Mouse (Mus musculus): ENCODE data around the gene Plekhg5. TPM values are rescaled to one million over a fixed set of nuclear protein-coding genes. Genes with fewer than 3 reads are reported as not detected.
A peak's percentile ranks its signal among the peaks of the same experiment; 100 is the strongest.

Plekhg5 gene
- polyA plus RNA-seq, 1 experiment from 2014 or later: 21.3 TPM

DNA sequence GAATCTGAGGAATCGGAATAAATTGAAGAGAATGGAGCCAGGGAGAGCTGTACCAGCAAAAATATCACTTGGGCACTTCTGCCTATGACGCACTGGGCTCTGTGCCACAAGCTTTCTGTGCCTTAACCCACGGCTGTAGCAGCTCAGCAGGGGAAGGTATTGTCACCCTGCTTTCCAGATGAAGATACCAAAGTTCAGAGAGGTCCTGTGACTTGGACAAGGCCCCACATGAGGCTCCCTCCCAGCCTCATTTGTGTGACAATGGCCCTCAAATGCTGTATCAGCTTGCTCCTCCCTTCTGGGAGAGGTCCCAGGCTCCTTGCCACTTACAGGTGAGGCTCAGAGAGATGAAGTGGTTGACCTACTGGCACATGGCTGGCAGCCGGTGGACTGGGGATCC lies 15.8 kb downstream of the Plekhg5 start:
- WGBS: 35% methylated on average over 4 of the region's 4 CpGs
- H3K9ac ChIP-seq: peak overlapping the region; percentile 15; the same call in 1 of the 2 replicates
- 0 out of 2 replicates have a peak overlapping the region, but pooled peaks have one; percentile 18 for H3K27ac ChIP-seq (replicated peaks)
- no peaks in the 10 kb centered on the region for H3K9me3 ChIP-seq (replicated peaks)
- H3K27me3 ChIP-seq: no peaks in the 10 kb centered on the region
- no peaks in the 10 kb centered on the region for H3K36me3 ChIP-seq
- peak overlapping the region; percentile 85 for H3K4me3 ChIP-seq (replicated peaks)
- H3K4me1 ChIP-seq: peaks cover 45% of the 10 kb centered on the region
- H3K4me2 ChIP-seq (replicated peaks): peak overlapping the region; percentile 86
- ATAC-seq (ENCODE audit: insufficient number of reproducible peaks, low FRiP score, low TSS enrichment, low read depth): no peak

DNA sequence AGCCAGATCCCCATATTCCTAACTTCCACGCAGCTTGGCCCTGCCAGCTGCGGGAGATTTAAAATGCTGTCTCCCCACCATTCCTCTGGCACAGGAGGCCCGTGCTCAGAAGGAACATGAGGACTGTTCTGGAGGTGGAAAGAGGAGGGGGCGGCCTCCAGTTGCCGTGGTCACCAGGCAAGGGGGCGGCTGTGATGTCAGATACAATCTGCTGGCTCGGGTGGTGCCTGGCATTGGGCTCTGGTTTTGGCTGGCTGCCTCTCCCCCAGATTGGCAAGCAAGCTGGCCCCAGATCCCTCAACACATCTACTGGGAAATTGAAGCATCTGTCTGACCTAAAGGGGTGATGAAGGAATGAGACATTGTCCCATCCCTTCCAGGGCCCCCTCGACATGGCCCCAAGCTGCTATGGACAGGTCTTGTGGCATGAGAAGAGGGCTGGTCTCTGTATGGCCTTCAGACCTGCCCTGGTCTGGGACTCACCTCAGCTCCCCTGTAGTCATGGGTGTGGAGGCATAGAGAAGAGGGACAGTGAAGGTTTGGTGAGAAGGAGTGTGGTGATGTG lies 16.3 kb downstream of the Plekhg5 start:
- 0 out of 2 replicates have a peak overlapping the region, but pooled peaks have one; percentile 18 for H3K27ac ChIP-seq (replicated peaks)
- peaks cover 47% of the 10 kb centered on the region for H3K4me1 ChIP-seq
- H3K36me3 ChIP-seq: no peaks in the 10 kb centered on the region
- H3K9me3 ChIP-seq (replicated peaks): no peaks in the 10 kb centered on the region
- peak overlapping the region; percentile 85; the same call in 1 of the 2 replicates for H3K4me3 ChIP-seq (replicated peaks)
- peak overlapping the region; percentile 15; the same call in 1 of the 2 replicates for H3K9ac ChIP-seq
- no peak for ATAC-seq (ENCODE audit: insufficient number of reproducible peaks, low FRiP score, low TSS enrichment, low read depth)
- H3K27me3 ChIP-seq: no peaks in the 10 kb centered on the region
- H3K4me2 ChIP-seq (replicated peaks): peak overlapping the region; percentile 86
- WGBS: 42% methylated on average over 8 of the region's 8 CpGs

DNA sequence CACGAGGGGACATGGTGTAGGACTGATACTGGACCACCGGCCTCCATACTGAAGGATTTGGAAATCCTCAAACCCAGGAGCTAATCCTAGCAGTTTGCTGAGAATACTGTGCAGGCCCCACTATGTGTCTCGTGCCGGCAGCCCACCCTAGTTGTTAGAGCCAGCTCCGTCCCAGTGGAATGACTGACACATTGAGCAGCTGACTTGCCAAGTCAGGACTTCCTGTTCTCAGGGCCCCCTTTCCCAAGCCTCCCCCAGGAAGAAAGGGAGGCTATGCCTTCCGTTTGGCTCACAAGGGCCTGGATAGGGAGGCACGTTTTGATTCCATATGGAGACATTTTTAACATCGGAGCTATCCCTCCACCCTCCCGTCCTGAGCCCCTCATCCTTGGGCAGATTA lies 17.9 kb downstream of the Plekhg5 start:
- Histone ChIP-seq H3K4me3 (replicated peaks) (no peak overlapping the region), H3K9ac (no peak overlapping the region), H3K36me3 (0 out of 2 replicates have a peak, but pooled peaks cover 5% of the 10 kb centered on the region), H3K27ac (replicated peaks) (no peak overlapping the region), H3K4me1 (peaks cover 44% of the 10 kb centered on the region), H3K4me2 (replicated peaks) (no peak overlapping the region), H3K9me3 (replicated peaks) (no peaks in the 10 kb centered on the region), H3K27me3 (no peaks in the 10 kb centered on the region)
- ATAC-seq (ENCODE audit: insufficient number of reproducible peaks, low FRiP score, low TSS enrichment, low read depth): no peak
- 61% methylated on average over 9 of the region's 9 CpGs for WGBS

- peak overlapping the region; percentile 58 for H3K27ac ChIP-seq (replicated peaks)
- no peak overlapping the region; the same call in 1 of the 2 replicates for H3K4me2 ChIP-seq (replicated peaks)
- ATAC-seq (ENCODE audit: insufficient number of reproducible peaks, low FRiP score, low TSS enrichment, low read depth): peak; percentile 49; the same call in 1 of the 2 replicates
- no peak overlapping the region for H3K9ac ChIP-seq
- peaks cover 45% of the 10 kb centered on the region for H3K4me1 ChIP-seq
- no peak overlapping the region for H3K4me3 ChIP-seq (replicated peaks)
- 0 out of 2 replicates have a peak, but pooled peaks cover 5% of the 10 kb centered on the region for H3K36me3 ChIP-seq
- no peaks in the 10 kb centered on the region for H3K27me3 ChIP-seq
- 57% methylated on average over 8 of the region's 8 CpGs for WGBS
- no peaks in the 10 kb centered on the region for H3K9me3 ChIP-seq (replicated peaks)
Observed at GRCm38 (mm10) chr4:152092751-152093293, 20.5 kb downstream of the Plekhg5 start.

- no peak overlapping the region for H3K27ac ChIP-seq (replicated peaks)
- no peak for ATAC-seq (ENCODE audit: insufficient number of reproducible peaks, low FRiP score, low TSS enrichment, low read depth)
- 91% methylated on average over 12 of the region's 12 CpGs for WGBS
Observed at GRCm38 (mm10) chr4:152094233-152094632, 21.9 kb downstream of the Plekhg5 start.

GRCm38 (mm10) chr4:152095937-152096910 lies 23.9 kb downstream of the Plekhg5 start:
- Histone ChIP-seq H3K36me3 (0 out of 2 replicates have a peak, but pooled peaks cover 5% of the 10 kb centered on the region), H3K4me2 (replicated peaks) (no peak overlapping the region; the same call in 1 of the 2 replicates), H3K27me3 (no peaks in the 10 kb centered on the region), H3K27ac (replicated peaks) (peak overlapping the region; percentile 39; the same call in 1 of the 2 replicates), H3K9ac (no peak overlapping the region), H3K4me3 (replicated peaks) (peak overlapping the region; percentile 15; the same call in 1 of the 2 replicates), H3K9me3 (replicated peaks) (no peaks in the 10 kb centered on the region), H3K4me1 (peaks cover 35% of the 10 kb centered on the region)
- no peak for ATAC-seq (ENCODE audit: insufficient number of reproducible peaks, low FRiP score, low TSS enrichment, low read depth)
- 33% methylated on average over 27 of the region's 27 CpGs for WGBS

More at GRCm38 (mm10) chr4:152094233-152094632, 21.9 kb downstream of the Plekhg5 start:
- Histone ChIP-seq H3K9ac (no peak overlapping the region), H3K4me1 (peaks cover 38% of the 10 kb centered on the region), H3K9me3 (replicated peaks) (no peaks in the 10 kb centered on the region), H3K36me3 (0 out of 2 replicates have a peak, but pooled peaks cover 5% of the 10 kb centered on the region), H3K4me3 (replicated peaks) (no peak overlapping the region), H3K4me2 (replicated peaks) (no peak overlapping the region), H3K27me3 (no peaks in the 10 kb centered on the region)

DNA sequence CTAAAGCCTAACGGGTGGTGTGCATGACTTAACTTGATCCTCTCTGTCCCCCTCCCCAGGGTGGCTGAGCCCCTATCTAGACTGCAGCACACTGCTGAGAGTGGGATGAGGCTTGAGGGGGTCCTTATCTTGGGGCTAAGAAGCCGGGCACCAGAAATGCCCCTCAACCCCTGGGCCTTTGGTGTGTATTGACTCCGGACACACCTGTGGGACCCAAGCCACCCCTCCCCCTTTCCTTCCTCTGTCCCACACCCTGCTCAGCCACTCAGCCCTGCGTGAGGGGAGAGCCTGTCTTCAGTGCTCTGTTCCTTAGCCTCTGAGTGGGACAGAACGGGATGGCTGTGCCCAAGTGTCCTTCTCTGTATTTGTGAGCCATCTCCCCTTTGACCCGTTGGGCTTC lies 24.6 kb downstream of the Plekhg5 start:
- H3K9me3 ChIP-seq (replicated peaks): no peaks in the 10 kb centered on the region
- H3K9ac ChIP-seq: no peak overlapping the region; the same call in 1 of the 2 replicates
- peaks cover 8% of the 10 kb centered on the region; the same call in 1 of the 2 replicates for H3K36me3 ChIP-seq
- H3K27me3 ChIP-seq: no peaks in the 10 kb centered on the region
- 52% methylated on average over 6 of the region's 6 CpGs for WGBS
- H3K27ac ChIP-seq (replicated peaks): peak overlapping the region; percentile 39; the same call in 1 of the 2 replicates
- no peak overlapping the region for H3K4me2 ChIP-seq (replicated peaks)
- H3K4me3 ChIP-seq (replicated peaks): peak overlapping the region; percentile 15
- ATAC-seq (ENCODE audit: insufficient number of reproducible peaks, low FRiP score, low TSS enrichment, low read depth): no peak
- H3K4me1 ChIP-seq: peaks cover 35% of the 10 kb centered on the region

- Histone ChIP-seq H3K4me2 (replicated peaks) (peak overlapping the region; percentile 12; the same call in 1 of the 2 replicates), H3K9ac (no peak overlapping the region), H3K27me3 (no peaks in the 10 kb centered on the region), H3K36me3 (peaks cover 19% of the 10 kb centered on the region), H3K9me3 (replicated peaks) (no peaks in the 10 kb centered on the region), H3K4me1 (peaks cover 23% of the 10 kb centered on the region), H3K4me3 (replicated peaks) (no peak overlapping the region), H3K27ac (replicated peaks) (no peak overlapping the region)
- ATAC-seq (ENCODE audit: insufficient number of reproducible peaks, low FRiP score, low TSS enrichment, low read depth): no peak
- 26% methylated on average over 11 of the region's 11 CpGs for WGBS
Observed at GRCm38 (mm10) chr4:152097911-152098799, 25.9 kb downstream of the Plekhg5 start.

DNA sequence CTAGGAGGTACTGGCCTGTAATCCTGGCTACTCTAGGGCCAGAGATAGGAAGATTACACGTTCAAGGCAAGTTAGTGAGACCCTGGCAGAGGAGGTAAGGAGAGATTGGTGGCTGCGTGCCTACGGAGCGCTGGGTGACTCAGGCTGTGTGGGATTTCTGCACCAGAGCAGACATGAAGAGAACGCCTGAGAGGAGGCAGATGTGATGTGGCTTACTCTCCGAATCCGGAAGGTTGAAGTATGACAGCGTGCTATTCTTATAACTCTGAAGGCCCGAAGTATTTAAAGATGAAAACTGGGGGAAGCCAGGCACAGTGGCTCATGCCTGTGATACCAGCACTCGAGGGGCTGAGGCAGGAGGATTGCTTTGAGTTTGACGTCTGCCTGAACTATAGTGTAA lies 28.2 kb downstream of the Plekhg5 start:
- 0 out of 2 replicates have a peak overlapping the region, but pooled peaks have one; percentile 4 for H3K27ac ChIP-seq (replicated peaks)
- peaks cover 36% of the 10 kb centered on the region for H3K36me3 ChIP-seq
- 60% methylated on average over 11 of the region's 11 CpGs for WGBS
- no peak overlapping the region for H3K9ac ChIP-seq
- H3K27me3 ChIP-seq: no peaks in the 10 kb centered on the region
- H3K4me1 ChIP-seq: peaks cover 20% of the 10 kb centered on the region
- no peak overlapping the region for H3K4me2 ChIP-seq (replicated peaks)
- H3K4me3 ChIP-seq (replicated peaks): no peak overlapping the region
- H3K9me3 ChIP-seq (replicated peaks): no peaks in the 10 kb centered on the region
- no peak for ATAC-seq (ENCODE audit: insufficient number of reproducible peaks, low FRiP score, low TSS enrichment, low read depth)

DNA sequence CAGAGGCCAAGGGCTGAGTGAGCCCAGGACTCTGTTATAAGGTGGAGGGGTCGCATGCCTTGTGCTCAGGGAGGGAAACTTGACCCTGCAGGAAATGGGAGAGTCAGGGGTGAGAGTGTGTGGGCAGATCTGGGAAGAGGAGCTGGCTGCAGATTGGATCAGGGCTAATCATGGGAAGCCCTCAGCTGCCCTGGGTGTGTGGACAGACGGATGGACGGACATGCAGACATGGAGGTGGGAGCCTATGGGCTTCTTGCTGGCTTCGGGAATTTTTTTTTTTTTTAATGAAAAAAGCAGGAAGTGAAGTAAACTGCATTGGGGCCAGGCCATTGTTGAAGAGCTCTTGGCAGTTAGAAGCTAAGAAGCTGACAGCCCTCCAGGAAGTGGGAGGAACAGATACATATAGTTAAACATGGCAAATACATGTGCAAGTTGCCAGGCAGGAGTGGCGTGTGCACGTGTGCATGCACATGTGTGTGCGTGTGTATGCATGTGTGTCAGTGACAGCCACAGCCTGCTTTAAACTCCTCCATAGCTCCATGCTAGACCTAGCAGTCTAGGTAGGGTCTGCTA lies 28.9 kb downstream of the Plekhg5 start:
- H3K4me2 ChIP-seq (replicated peaks): no peak overlapping the region
- peaks cover 20% of the 10 kb centered on the region for H3K4me1 ChIP-seq
- H3K9me3 ChIP-seq (replicated peaks): no peaks in the 10 kb centered on the region
- no peak overlapping the region for H3K4me3 ChIP-seq (replicated peaks)
- no peak overlapping the region for H3K9ac ChIP-seq
- H3K27me3 ChIP-seq: no peaks in the 10 kb centered on the region
- ATAC-seq (ENCODE audit: insufficient number of reproducible peaks, low FRiP score, low TSS enrichment, low read depth): no peak
- H3K36me3 ChIP-seq: peaks cover 42% of the 10 kb centered on the region
- H3K27ac ChIP-seq (replicated peaks): 0 out of 2 replicates have a peak overlapping the region, but pooled peaks have one; percentile 17
- 50% methylated on average over 7 of the region's 7 CpGs for WGBS

All from embryonic facial prominence, embryonic 15.5 days (tissue).